Mouse (Mus musculus) kidney, embryonic 14.5 days (tissue): ENCODE results near the gene Ptprh. TPM values are rescaled to one million over a fixed set of nuclear protein-coding genes. Genes with fewer than 3 reads are reported as not detected.
A peak's percentile ranks its signal among the peaks of the same experiment; 100 is the strongest.

Source experiments
- ATAC-seq: fragments of 200-750 bp; cut with Nextera tagmentation; 2 replicates; pipeline ENCODE4 v1.8.0; 2017; ENCODE audit warnings: moderate number of reproducible peaks, mild to moderate bottlenecking, moderate TSS enrichment, moderate library complexity; ENCODE audit not compliant: low FRiP score, low TSS enrichment
- H3K27ac ChIP-seq: fragments of 300-500 bp; sonication (generic); 2 replicates; pipeline ENCODE4 v1.5.1; 2014; ENCODE audit warnings: low read depth, mild to moderate bottlenecking, low read length, moderate library complexity, mixed read lengths
- H3K27me3 ChIP-seq: fragments of 300-500 bp; sonication (generic); 2 replicates; pipeline ENCODE4 v1.6.1; 2014; ENCODE audit warnings: mild to moderate bottlenecking, low read length; ENCODE audit not compliant: control insufficient read depth, insufficient read depth
- H3K36me3 ChIP-seq: fragments of 300-500 bp; sonication (generic); 2 replicates; pipeline ENCODE4 v1.6.1; 2014; ENCODE audit warnings: low read length, mixed read lengths; ENCODE audit not compliant: control insufficient read depth, insufficient read depth
- H3K4me1 ChIP-seq: fragments of 300-500 bp; sonication (generic); 2 replicates; pipeline ENCODE4 v1.6.1; 2014; ENCODE audit warnings: low read length, mixed read lengths; ENCODE audit not compliant: control insufficient read depth, insufficient read depth
- H3K4me2 ChIP-seq: fragments of 300-500 bp; sonication (generic); replicated peaks from 2 replicates; pipeline ENCODE4 v1.6.1; 2014; ENCODE audit warnings: low read depth, mild to moderate bottlenecking, low read length
- H3K4me3 ChIP-seq: fragments of 300-500 bp; sonication (generic); 2 replicates; pipeline ENCODE4 v1.5.1; 2014; ENCODE audit warnings: mild to moderate bottlenecking, low read length
- H3K9ac ChIP-seq: fragments of 300-500 bp; sonication (generic); 2 replicates; pipeline ENCODE4 v1.6.1; 2014; ENCODE audit warnings: low read depth, mild to moderate bottlenecking, low read length, moderate library complexity
- H3K9me3 ChIP-seq: fragments of 300-500 bp; sonication (generic); 2 replicates; pipeline ENCODE4 v1.6.1; 2016; ENCODE audit warnings: low read length; ENCODE audit not compliant: control insufficient read depth
- WGBS: fragments of 180-500 bp; shearing (Covaris S2); extraction: QIAGEN DNeasy Blood & Tissue Kit; methylation state at CpG from one replicate; pipeline ENCODE4 v1.1.7; 2014; 5-methylcytosine and 5-hydroxymethylcytosine counted together
- microRNA-seq: library from miRNA; unstranded; fragments of <30 nt; microRNA quantifications from one replicate; pipeline ENCODE4, GENCODE M21; 2016
- polyA plus RNA-seq: library from polyadenylated mRNA; unstranded; fragments of >200 nt; fragmentation: Nextera tagmentation; extraction: Ambion mirVana; gene quantifications from 2 replicates; pipeline ENCODE4 v1.2.1, GENCODE M21; 2014

Gene Ptprh
- polyA plus RNA-seq, 1 experiment from 2014 or later, result 0.09 TPM

- H3K4me1 ChIP-seq, result peaks cover 23% of the 10 kb centered on the region
- peaks cover 5% of the 10 kb centered on the region; the same call in 1 of the 2 replicates for H3K36me3 ChIP-seq
- ATAC-seq, result peak; percentile 92
- under 1% methylated on average over 57 of the region's 62 CpGs for WGBS
- peak within 1 kb of the TSS; percentile 83 for H3K27ac ChIP-seq
- H3K4me3 ChIP-seq, result peak within 1 kb of the TSS; percentile 77
- peak within 1 kb of the TSS; percentile 78 for H3K4me2 ChIP-seq
- H3K9ac ChIP-seq, result peak within 1 kb of the TSS; percentile 93
- H3K27me3 ChIP-seq, result no peaks in the 10 kb centered on the region
- H3K9me3 ChIP-seq, result no peaks in the 10 kb centered on the region
These were observed 102.1 kb downstream of the Ptprh start, which contains the start of gene Ppp1r12c for GRCm38 (mm10) chr7:4501558-4502397. Gene Ppp1r12c, minus strand, starts transcription at chr7:4501680.

DNA sequence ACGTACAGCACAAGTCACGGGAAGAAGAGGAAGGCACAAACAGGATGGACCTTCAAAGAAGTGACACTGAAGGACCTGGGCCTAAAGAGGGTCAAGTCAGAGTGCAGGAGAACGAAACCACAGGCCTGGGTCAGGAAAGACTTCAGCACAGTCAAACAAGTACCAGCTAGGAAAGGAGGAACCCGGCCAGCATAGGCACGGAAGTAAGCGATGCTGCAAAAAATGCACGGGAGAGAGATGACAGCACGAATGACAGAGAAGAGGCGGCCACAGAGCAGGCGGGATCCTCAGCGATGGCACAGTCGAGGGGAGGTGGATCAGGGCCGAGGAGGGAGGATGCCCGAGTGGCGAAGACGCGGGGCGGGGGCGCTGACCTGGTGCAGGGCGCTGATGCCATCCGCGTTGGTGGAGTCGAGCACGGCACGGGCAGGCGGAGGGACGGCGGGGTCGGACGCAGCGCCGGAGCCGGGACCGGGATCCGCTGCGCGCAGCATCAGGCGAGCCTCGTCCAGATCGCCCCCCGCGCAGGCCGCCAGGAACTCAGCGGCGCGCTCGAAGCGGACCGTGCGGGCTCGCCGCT lies 102.9 kb downstream of the Ptprh start:
- H3K27ac ChIP-seq, result 0 out of 2 replicates have a peak overlapping the region, but pooled peaks have one; percentile 83

GRCm38 (mm10) chr7:4499034-4499433 lies 104.8 kb downstream of the Ptprh start:
- ATAC-seq, result no peak
- 91% methylated on average over 4 of the region's 4 CpGs for WGBS
- peaks cover 23% of the 10 kb centered on the region for H3K4me1 ChIP-seq

More for the DNA sequence above, 102.9 kb downstream of the Ptprh start:
- under 1% methylated on average over 39 of the region's 52 CpGs for WGBS
- ATAC-seq, result peak; percentile 44
- Histone ChIP-seq H3K4me2 (peak overlapping the region; percentile 78), H3K27me3 (no peaks in the 10 kb centered on the region), H3K9me3 (no peaks in the 10 kb centered on the region), H3K4me3 (peak overlapping the region; percentile 77), H3K9ac (peak overlapping the region; percentile 93), H3K36me3 (peaks cover 13% of the 10 kb centered on the region; the same call in 1 of the 2 replicates), H3K4me1 (peaks cover 23% of the 10 kb centered on the region)

More at GRCm38 (mm10) chr7:4499034-4499433, 104.8 kb downstream of the Ptprh start:
- H3K27ac ChIP-seq, result no peak overlapping the region
- no peak overlapping the region; the same call in none of the 2 replicates for H3K4me3 ChIP-seq
- H3K4me2 ChIP-seq, result no peak overlapping the region
- H3K27me3 ChIP-seq, result no peaks in the 10 kb centered on the region
- H3K9me3 ChIP-seq, result no peaks in the 10 kb centered on the region
- H3K36me3 ChIP-seq, result peaks cover 23% of the 10 kb centered on the region
- peak overlapping the region; percentile 28; the same call in 1 of the 2 replicates for H3K9ac ChIP-seq

Small RNA genes lying within 50 kb of the gene (microRNA-seq; reads per million reads assigned to microRNA genes)
- not detected for gene Gm23577

Other genes starting within 250 kb of the Ptprh start
- 0.07 TPM in 2 replicates for gene Gp6, start 206.3 kb downstream of the Ptprh start, polyA plus RNA-seq
- gene Rdh13, start 158.4 kb downstream of the Ptprh start, polyA plus RNA-seq, result 23.4 and 32.9 TPM in 2 replicates
- gene Eps8l1, start 143.4 kb downstream of the Ptprh start, polyA plus RNA-seq, result 3.0 and 6.8 TPM in 2 replicates
- gene Ppp1r12c, start 102.4 kb downstream of the Ptprh start, polyA plus RNA-seq, result 50.8 and 51.2 TPM in 2 replicates
- 13.4 and 20.6 TPM in 2 replicates for gene Tnnt1, start 87.7 kb downstream of the Ptprh start, polyA plus RNA-seq
- gene Tnni3, start 79.8 kb downstream of the Ptprh start, polyA plus RNA-seq, result 4.9 and 8.1 TPM in 2 replicates
- gene Dnaaf3, start 71.6 kb downstream of the Ptprh start, polyA plus RNA-seq, result 1.3 and 2.4 TPM in 2 replicates
- gene Syt5, start 56.5 kb downstream of the Ptprh start, polyA plus RNA-seq, result 5.3 and 5.5 TPM in 2 replicates
- 1.0 and 1.4 TPM in 2 replicates for gene Tmem86b, start 27.4 kb upstream of the Ptprh start, polyA plus RNA-seq
- 8.3 and 10.2 TPM in 2 replicates for gene Ppp6r1, start 55.0 kb upstream of the Ptprh start, polyA plus RNA-seq
- gene Hspbp1, start 81.0 kb upstream of the Ptprh start, polyA plus RNA-seq, result 113 and 140 TPM in 2 replicates
- 1.9 and 3.0 TPM in 2 replicates for gene Brsk1, start 86.6 kb upstream of the Ptprh start, polyA plus RNA-seq
- 0.14 TPM in 1 of 2 replicates, not detected in the other for gene Tmem150b, start 121.2 kb upstream of the Ptprh start, polyA plus RNA-seq
- gene Kmt5c, start 136.1 kb upstream of the Ptprh start, polyA plus RNA-seq, result 59.3 and 69.2 TPM in 2 replicates
- gene Cox6b2, start 149.1 kb upstream of the Ptprh start, polyA plus RNA-seq, result 47.1 and 62.7 TPM in 2 replicates
- not detected in 2 replicates for gene Fam71e2, start 167.3 kb upstream of the Ptprh start, polyA plus RNA-seq
- 0.31 TPM in 1 of 2 replicates, not detected in the other for gene Il11, start 178.8 kb upstream of the Ptprh start, polyA plus RNA-seq
- gene Tmem190, start 178.9 kb upstream of the Ptprh start, polyA plus RNA-seq, result 0.63 TPM in 1 of 2 replicates, not detected in the other
- 6.9 and 8.2 TPM in 2 replicates for gene Tmem238, start 185.6 kb upstream of the Ptprh start, polyA plus RNA-seq
- 251 and 292 TPM in 2 replicates for gene Rpl28, start 188.8 kb upstream of the Ptprh start, polyA plus RNA-seq
- gene Ube2s, start 208.5 kb upstream of the Ptprh start, polyA plus RNA-seq, result 465 and 546 TPM in 2 replicates
- gene Shisa7, start 240.7 kb upstream of the Ptprh start, polyA plus RNA-seq, result 0.89 and 1.1 TPM in 2 replicates